Mouse (Mus musculus) gastrocnemius, adult 2 months (tissue): Measurements from ENCODE around the gene Rad17. TPM values are rescaled to one million over a fixed set of nuclear protein-coding genes. Genes with fewer than 3 reads are reported as not detected.

ENCODE experiments used
- DNase-seq: peaks from one replicate; pipeline ENCODE4 v3.0.0; 2022
- H3K27ac ChIP-seq: fragments of 200-600 bp; 2 replicates; pipeline ENCODE4 v1.8.1; 2022; ENCODE audit warnings: mild to moderate bottlenecking
- H3K4me3 ChIP-seq: fragments of 200-600 bp; 2 replicates; pipeline ENCODE4 v1.8.1; 2022; ENCODE audit warnings: mild to moderate bottlenecking, moderate library complexity
- CTCF ChIP-seq: fragments of 200-600 bp; IDR thresholded peaks from 2 replicates; pipeline ENCODE4 v1.8.1; 2022; ENCODE audit warnings: antibody characterized with exemption, mild to moderate bottlenecking, moderate library complexity
- intact Hi-C: fragments of 180-260 bp; cut with DNase I; formaldehyde crosslinking; loops from one replicate; pipeline ENCODE4 v1.15.1; 2025
- total RNA-seq, 2 experiments: library from RNA; stranded (reverse); gene quantifications; 2 replicates each; pipeline ENCODE4 v1.2.3; 2021

Gene Rad17
- total RNA-seq, 2 experiments from 2014 or later: 11.4 to 13.7 TPM

- intact Hi-C loops: no loop called here
- Histone ChIP-seq H3K27ac (no peak overlapping the region), H3K4me3 (no peak overlapping the region)
- DNase-seq: no peak
- no peak for TF ChIP-seq CTCF
These were observed 68.7 kb downstream of the Rad17 start for GRCm38 (mm10) chr13:100582144-100582543.

GRCm38 (mm10) chr13:100581701-100582100 lies 69.2 kb downstream of the Rad17 start:
- Histone ChIP-seq H3K4me3 (no peak overlapping the region), H3K27ac (no peak overlapping the region)
- no peak for DNase-seq
- TF ChIP-seq CTCF: no peak
- intact Hi-C loops: no loop called here

GRCm38 (mm10) chr13:100579951-100580350 lies 70.9 kb downstream of the Rad17 start:
- no peak for TF ChIP-seq CTCF
- intact Hi-C loops: no loop called here
- H3K4me3 ChIP-seq: no peak overlapping the region
- H3K27ac ChIP-seq: no peak overlapping the region
- DNase-seq: no peak

GRCm38 (mm10) chr13:100579220-100579619 lies 71.6 kb downstream of the Rad17 start:
- intact Hi-C loops: no loop called here
- no peak for DNase-seq

GRCm38 (mm10) chr13:100575950-100576349 lies 74.9 kb downstream of the Rad17 start:
- no peak for TF ChIP-seq CTCF
- intact Hi-C loops: no loop called here
- Histone ChIP-seq H3K27ac (no peak overlapping the region), H3K4me3 (no peak overlapping the region)
- no peak for DNase-seq

More at GRCm38 (mm10) chr13:100579220-100579619, 71.6 kb downstream of the Rad17 start:
- no peak overlapping the region for H3K27ac ChIP-seq
- H3K4me3 ChIP-seq: no peak overlapping the region
- TF ChIP-seq CTCF: no peak

GRCm38 (mm10) chr13:100570713-100571112 lies 80.1 kb downstream of the Rad17 start:
- DNase-seq: no peak
- Histone ChIP-seq H3K27ac (no peak overlapping the region), H3K4me3 (no peak overlapping the region)
- TF ChIP-seq CTCF: no peak
- intact Hi-C loops: no loop called here

- no peak for TF ChIP-seq CTCF
- intact Hi-C loops: no loop called here
- DNase-seq: no peak
- H3K27ac ChIP-seq: no peak overlapping the region
- H3K4me3 ChIP-seq: no peak overlapping the region
These were observed 82.5 kb downstream of the Rad17 start for GRCm38 (mm10) chr13:100568359-100568758.

Other genes with a start within 250 kb of the Rad17 start
- gene Naip1, start 198.2 kb downstream of the Rad17 start, total RNA-seq: not detected
- gene Gtf2h2, start 158.5 kb downstream of the Rad17 start, total RNA-seq: 10 to 100 TPM; 20.7 to 22.4 TPM
- gene Ocln, start 98.3 kb downstream of the Rad17 start, total RNA-seq: under 1 TPM in 1 of 2 experiments, not detected in 1; 0.15 TPM
- under 1 TPM; 0.51 to 0.64 TPM for gene Marveld2, start 34.1 kb downstream of the Rad17 start, total RNA-seq
- 10 to 100 TPM; 67.2 to 80.7 TPM for gene Ak6, start 72 bp downstream of the Rad17 start, total RNA-seq
- gene Taf9, start 528 bp upstream of the Rad17 start, total RNA-seq: 1 to 10 TPM in 1 of 2 experiments, under 1 TPM in 1; 0.56 to 7.4 TPM
- gene Ccdc125, start 18.7 kb upstream of the Rad17 start, total RNA-seq: under 1 TPM; 0.15 to 0.17 TPM
- 10 to 100 TPM; 11.5 to 13.6 TPM for gene Cdk7, start 79.9 kb upstream of the Rad17 start, total RNA-seq
- gene Mrps36, start 93.6 kb upstream of the Rad17 start, total RNA-seq: 100 to 1,000 TPM; 118 to 180 TPM
- gene Cenph, start 124.8 kb upstream of the Rad17 start, total RNA-seq: not detected
- not detected for gene Ccnb1, start 135.5 kb upstream of the Rad17 start, total RNA-seq
- 10 to 100 TPM in 1 of 2 experiments, 1 to 10 TPM in 1; 9.1 to 13.6 TPM for gene Slc30a5, start 182.4 kb upstream of the Rad17 start, total RNA-seq